Mouse (Mus musculus) cerebellum, postnatal 14 days (tissue): ENCODE measurements at regions not wholly inside any gene's neighbourhood (a gene's known extent, or its start where the extent isn't known, plus 50 kb on each side); places are given as distances from the start of the nearest gene placed in this dataset.
"Not testable (repeated sequence)": the region's sequence is repeated elsewhere in the genome, so short reads cannot be mapped to it uniquely, and the experiment has no call there.

Source experiments
- DNase-seq, 2 experiments: peaks; one replicate each; pipeline ENCODE4 v3.0.0; 2021; ENCODE audit warnings: mixed read lengths in 2 of 2

DNA sequence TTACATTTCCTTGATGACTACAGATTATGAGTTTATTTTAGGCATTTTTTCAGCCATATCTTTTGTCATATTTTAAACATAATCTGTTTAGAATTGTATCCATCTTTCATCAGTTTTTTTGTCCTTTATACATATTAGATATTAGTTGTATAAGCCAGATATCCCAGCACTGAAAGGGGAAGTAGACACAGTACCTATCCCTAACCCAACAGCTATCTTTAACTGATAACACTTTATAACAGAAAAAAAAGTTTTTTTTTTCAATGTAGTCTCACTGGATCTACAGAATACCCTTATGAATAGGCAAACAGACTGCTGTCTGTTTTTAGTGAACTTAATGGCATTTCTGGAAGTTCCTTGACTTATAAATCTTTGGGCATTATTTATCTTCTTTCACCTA, 1152.1 kb upstream of the Fam98a start:
- no peak for DNase-seq

DNA sequence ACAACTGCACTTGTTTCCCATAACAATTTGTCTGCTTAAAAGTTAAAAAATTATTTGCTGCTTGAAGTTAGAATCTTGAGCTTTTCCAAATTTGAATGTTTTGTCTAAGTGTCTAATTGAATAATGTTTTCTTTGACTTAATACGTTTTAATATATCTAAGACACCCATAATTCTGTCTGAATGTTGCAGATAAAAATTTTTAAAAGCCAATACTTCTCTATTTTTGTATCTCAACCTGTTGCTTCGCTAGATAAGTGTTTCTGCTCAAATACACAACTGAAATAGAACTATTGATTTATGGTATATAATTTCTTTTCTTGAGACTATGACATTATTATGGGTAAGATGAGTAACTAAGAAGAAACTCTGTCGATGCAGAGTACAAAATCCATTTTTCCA, 1144.5 kb upstream of the Fam98a start:
- no peak for DNase-seq

DNA sequence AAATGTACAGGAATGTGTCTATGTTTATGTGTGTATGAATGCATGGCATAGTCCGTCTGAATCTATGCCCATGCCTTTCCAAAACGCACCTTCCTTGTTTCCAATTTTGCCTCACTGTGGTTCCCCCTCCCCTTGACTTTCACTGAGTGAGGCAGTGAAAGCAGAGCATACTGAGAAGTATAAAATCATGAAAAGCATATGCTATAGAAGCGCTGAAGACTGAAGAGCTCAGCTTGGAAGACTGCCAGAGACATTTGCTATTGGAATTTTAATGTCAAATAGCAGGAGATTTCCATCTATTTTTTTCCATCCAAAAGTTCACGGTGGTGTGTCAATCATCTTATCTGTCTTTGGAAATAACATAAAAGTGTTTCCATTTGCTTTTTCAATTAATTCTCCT, 1106.3 kb upstream of the Fam98a start:
- DNase-seq: no peak

DNA sequence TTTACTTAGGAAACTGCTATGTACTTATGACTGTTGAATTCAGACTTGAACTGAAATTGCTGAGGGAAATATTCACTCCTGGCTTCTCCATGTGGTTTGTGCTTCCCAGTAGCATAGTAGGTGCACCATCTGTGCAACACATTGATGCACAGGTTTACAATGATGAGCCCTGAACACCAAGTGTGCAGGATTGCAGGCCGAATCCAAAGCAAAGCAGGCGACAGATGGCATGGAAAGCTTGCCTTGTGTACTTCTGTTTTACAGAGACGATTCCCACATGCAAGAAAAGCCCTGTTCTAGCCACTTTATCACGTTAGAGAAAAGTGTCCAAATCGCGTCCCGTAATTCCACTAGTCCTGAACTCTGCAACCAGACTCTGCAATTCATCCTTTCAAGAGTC, 1074.2 kb upstream of the Fam98a start:
- peak; percentile 15 to 49 for DNase-seq

DNA sequence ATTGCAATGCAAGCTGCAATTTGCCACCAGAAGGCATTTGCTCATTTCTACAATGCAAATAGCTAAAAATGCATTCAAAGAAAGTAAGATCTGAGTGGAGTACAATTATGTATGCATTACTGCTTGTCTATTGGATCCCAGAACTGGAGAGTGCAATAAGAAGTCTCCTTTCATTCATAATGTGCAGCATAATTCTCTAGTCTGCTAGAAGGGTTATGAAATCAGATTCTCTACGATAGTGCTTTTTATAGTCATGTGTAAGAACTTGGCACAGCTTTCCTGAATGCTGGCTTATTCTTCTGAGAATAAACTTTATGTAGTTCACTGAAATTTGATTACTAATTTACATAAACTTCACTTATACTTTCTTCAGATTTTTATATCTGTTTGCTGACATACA, 1053.5 kb upstream of the Fam98a start:
- DNase-seq: no peak

DNA sequence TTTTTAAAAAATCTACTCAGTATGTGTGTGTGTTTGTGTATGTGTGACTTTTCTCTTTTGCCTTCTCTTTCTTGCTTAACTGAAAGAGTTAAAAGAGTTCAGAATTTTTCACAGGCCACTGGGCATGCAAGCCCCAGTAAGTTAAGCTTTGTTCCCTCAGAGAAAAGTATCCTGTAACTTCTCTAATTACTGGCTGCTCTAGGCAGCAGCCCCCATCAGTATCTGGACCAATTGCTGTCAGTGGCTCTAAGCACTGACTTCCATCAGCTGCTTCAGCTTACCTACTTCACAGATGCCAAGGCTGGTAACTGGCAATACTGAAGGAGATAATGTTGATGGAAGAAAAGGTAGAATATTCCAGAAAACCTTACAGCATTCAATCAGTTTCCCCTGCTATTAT, 1026.6 kb upstream of the Fam98a start:
- no peak for DNase-seq

DNA sequence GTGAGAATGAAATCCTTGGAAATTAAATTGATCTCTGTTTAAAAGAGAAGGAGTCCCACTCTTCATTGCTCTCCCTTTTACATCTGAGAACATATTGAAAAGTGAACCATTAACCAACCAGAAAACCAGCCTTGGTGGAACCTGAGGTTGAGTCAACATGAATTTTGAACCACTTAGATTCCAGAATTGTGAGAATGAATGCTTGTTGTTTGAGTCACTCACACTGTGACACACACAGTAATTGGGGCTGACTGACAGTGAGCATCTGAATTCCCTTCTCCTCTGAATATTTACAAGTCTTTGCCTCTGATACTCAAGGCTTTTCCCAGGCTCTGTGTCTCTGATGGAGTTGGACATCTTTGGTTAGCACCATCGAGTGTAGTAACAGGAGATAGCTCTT, 1008.0 kb upstream of the Fam98a start:
- no peak for DNase-seq

DNA sequence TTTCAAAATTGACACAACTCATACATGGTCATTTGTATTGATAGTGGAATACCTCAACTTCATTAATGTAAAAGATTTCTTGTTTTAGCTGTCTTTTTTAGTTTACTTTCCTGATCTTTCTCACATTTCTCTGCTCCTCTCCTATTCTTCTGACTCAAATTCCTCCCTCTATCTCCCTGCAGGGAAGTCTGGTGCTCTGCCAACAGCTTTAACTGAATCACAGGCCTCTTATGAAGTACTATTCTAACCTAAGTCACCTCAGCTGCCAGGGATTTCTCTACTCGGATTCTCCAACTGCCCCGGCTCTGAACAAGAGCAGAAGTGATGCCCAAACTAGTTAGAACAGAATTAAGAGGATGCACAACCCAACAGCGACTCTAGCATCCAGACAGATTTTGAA, 993.8 kb upstream of the Fam98a start:
- peak; percentile 6 to 8 for DNase-seq

DNA sequence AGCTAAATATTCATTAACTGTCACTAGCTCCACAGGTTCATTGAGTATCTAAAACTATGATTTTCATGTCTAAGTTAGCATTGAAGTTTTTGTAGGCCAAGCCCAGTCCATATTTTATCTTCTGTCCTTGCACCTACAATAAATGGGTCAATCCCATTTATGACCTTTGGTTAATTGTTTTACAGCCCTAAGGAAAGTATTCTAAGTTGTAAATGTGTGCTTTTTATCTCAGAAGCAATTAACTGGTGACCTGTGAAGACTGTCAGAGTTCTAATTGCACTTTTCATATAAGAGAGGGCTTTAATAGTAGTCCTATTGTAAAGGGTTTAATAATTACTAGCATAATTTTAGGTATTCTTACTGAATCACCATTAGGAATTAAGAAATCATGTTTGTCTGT, 984.0 kb upstream of the Fam98a start:
- no peak for DNase-seq

DNA sequence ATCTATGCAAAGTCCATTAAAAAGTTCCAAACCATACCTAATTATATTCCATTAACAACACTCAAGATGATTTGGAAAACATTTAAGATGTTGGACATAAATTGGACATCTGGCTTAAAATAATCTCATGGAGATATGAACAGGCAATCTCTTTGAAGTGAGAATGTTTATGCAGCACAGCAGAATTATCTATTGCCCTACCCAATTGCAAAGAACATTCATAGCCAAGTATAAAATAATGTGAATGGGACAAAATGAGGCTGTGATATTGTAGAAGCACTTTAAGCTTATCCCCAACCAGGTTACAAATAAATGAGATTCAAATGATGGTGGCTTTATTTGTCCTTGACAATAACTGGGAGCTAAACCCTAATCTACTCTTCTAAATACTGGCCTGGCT, 950.0 kb upstream of the Fam98a start:
- no peak for DNase-seq

DNA sequence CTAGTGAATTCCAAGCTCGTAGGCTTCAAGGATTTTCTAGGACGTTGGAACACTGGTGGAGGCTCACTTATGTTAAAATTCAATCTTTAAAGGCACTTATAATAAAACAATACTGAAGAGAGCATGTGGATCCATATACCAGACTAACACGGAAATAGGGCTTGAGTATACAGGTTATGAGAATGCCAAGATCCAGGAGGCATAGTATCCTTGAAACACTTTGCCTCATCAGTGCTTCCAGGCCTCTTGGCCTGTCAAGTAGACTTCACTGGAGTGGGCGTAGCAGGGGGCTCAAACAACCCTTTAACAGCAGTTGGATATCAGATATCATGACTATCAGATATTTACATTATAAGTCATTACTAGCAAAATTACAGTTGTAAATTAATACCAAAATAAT, 948.7 kb upstream of the Fam98a start:
- DNase-seq: no peak

DNA sequence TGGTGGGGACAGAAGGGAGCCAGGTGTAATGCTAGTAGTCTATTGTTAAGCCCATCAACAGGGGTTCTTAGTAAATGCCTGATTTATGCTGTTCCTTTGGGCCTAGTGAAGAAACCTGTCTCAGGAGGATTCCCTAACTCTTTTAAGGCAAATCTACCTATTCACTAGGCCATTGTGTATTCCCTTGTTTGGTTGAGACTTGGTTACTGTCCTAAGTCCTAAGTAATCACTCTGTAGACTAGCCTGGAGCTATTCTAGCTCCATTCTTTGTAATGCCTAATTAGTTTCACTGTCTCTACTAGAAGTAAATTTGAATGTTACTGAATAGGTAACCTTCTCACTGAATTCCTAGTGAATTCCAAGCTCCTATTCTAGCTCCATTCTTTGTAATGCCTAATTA, 948.2 kb upstream of the Fam98a start:
- DNase-seq: not testable (repeated sequence)

DNA sequence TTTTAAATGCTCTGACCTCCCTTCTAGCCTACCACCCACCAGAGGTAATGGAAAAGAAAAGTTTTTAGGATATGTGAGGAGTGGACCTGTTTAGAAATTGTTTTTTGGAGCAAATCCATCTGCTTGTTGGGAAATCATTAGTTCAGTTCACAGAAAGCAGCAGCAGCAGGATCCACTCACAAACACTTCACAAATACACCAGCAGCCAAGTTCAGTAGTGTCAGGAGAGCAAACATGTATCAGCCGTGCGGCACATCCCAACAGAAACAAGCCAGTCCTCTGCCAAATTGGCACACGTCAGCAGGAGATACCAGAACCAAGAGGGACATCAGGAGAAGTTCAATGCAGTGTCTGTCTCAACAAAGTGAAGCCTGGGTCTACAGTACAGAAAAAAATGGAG, 935.6 kb upstream of the Fam98a start:
- DNase-seq: no peak

DNA sequence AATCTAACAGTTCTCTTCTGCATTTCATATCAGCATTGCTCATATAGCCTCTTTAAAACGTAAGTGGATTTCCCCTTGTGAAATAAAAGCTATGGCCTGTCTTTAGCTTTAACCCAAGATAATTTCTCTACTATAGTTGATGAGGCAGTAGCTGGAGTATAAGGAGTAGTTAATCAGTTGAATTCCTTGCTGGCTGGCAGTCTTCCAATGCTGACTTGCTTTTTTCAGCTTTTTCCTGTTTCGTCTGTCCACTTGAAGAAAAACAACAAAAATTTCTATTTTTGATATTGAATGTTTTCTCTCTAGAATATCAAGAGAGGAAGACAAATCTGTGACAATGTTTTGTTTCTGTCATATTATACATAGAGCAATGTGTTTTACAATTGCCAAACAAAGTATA, 932.4 kb upstream of the Fam98a start:
- peak in 1 of 2 experiments; percentile 10 for DNase-seq

DNA sequence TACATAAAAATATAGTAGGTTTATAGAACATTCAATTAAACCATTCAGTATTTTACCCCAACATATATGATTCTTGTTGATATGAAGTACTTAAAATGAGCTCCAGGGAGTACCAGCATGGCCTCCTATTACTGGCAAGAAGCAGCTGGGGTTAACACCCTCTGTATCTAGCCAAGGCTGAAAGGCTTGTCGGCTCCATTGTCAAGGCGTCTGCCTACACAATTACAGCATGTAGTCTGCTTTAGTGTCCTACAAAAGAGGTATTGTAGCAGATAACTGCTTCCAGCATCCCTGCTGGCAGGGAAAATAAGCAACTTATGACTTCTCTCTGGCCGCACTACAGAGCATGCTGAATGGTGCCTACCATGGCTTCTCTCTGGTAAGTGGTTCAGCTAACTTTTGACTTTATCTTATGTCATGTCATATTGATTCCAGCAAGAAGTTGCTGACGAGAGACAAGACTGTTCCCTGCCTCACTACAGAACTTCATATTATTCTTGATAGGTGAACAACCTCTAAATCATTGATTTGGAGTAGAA, 899.6 kb upstream of the Fam98a start:
- DNase-seq: no peak
